Mouse (Mus musculus) T-cell, adult 2 months (primary cell): ENCODE data around the gene Prr7.
A peak's percentile ranks its signal among the peaks of the same experiment; 100 is the strongest.

ENCODE experiments used
- DNase-seq: peaks from one replicate; pipeline ENCODE4 v3.0.0; 2022; ENCODE audit warnings: low spot score

The Prr7 gene

GRCm38 (mm10) chr13:55510332-55510667 lies 46.2 kb downstream of the Prr7 start:
- no peak for DNase-seq

GRCm38 (mm10) chr13:55510668-55511491 lies 46.8 kb downstream of the Prr7 start:
- DNase-seq = no peak

- DNase-seq = no peak
Measured at GRCm38 (mm10) chr13:55511492-55511861, 47.4 kb downstream of the Prr7 start.

GRCm38 (mm10) chr13:55512379-55513031 lies 48.4 kb downstream of the Prr7 start:
- no peak for DNase-seq

- DNase-seq = peak; percentile 82
Measured at GRCm38 (mm10) chr13:55513111-55513748, 49.2 kb downstream of the Prr7 start, which contains the start of gene Pdlim7. TSS of gene Pdlim7 (minus strand) at chr13:55513676.

GRCm38 (mm10) chr13:55513828-55514227 lies 49.8 kb downstream of the Prr7 start:
- no peak for DNase-seq

- peak; percentile 83 for DNase-seq
Measured at GRCm38 (mm10) chr13:55516955-55517354, 52.9 kb downstream of the Prr7 start.

- no peak for DNase-seq
Measured at GRCm38 (mm10) chr13:55519606-55520005, 55.5 kb downstream of the Prr7 start.

GRCm38 (mm10) chr13:55522730-55523129 lies 58.7 kb downstream of the Prr7 start:
- no peak for DNase-seq
